Mouse (Mus musculus): ENCODE results near the gene Sycp2.

Sycp2 gene

GRCm38 (mm10) chr2:178407053-178407815, at the start of gene Sycp2:
Sycp2 (minus strand) TSS chr2:178407685.
- no peak for DNase-seq (ENCODE audit: low spot score in 2 of 2)

GRCm38 (mm10) chr2:178454664-178455516, 47.4 kb upstream of the Sycp2 start:
- no peak for DNase-seq (ENCODE audit: low spot score in 2 of 2)

- no peak for DNase-seq (ENCODE audit: low spot score in 2 of 2)
Measured at GRCm38 (mm10) chr2:178450961-178451360, 43.5 kb upstream of the Sycp2 start.

GRCm38 (mm10) chr2:178450236-178450635, 42.8 kb upstream of the Sycp2 start:
- no peak for DNase-seq (ENCODE audit: low spot score in 2 of 2)

- no peak for DNase-seq (ENCODE audit: low spot score in 2 of 2)
Measured at GRCm38 (mm10) chr2:178449386-178449785, 41.9 kb upstream of the Sycp2 start.

- peak in 1 of 2 experiments; percentile 24 for DNase-seq (ENCODE audit: low spot score in 2 of 2)
Measured at GRCm38 (mm10) chr2:178437311-178437710, 29.8 kb upstream of the Sycp2 start.

- no peak for DNase-seq (ENCODE audit: low spot score in 2 of 2)
Measured at GRCm38 (mm10) chr2:178433903-178434302, 26.4 kb upstream of the Sycp2 start.

- no peak for DNase-seq (ENCODE audit: low spot score in 2 of 2)
Measured at GRCm38 (mm10) chr2:178433495-178433894, 26.0 kb upstream of the Sycp2 start.

- no peak for DNase-seq (ENCODE audit: low spot score in 2 of 2)
Measured at GRCm38 (mm10) chr2:178430231-178430630, 22.7 kb upstream of the Sycp2 start, which contains the start of gene Cdh26. Cdh26 (plus strand) TSS chr2:178430531.

- DNase-seq (ENCODE audit: low spot score in 2 of 2) = no peak
Measured at GRCm38 (mm10) chr2:178429426-178429825, 21.9 kb upstream of the Sycp2 start.

GRCm38 (mm10) chr2:178428676-178429075, 21.2 kb upstream of the Sycp2 start:
- DNase-seq (ENCODE audit: low spot score in 2 of 2) = no peak

- DNase-seq (ENCODE audit: low spot score in 2 of 2) = no peak
Measured at GRCm38 (mm10) chr2:178428183-178428582, 20.7 kb upstream of the Sycp2 start.

- no peak for DNase-seq (ENCODE audit: low spot score in 2 of 2)
Measured at GRCm38 (mm10) chr2:178427181-178427580, 19.7 kb upstream of the Sycp2 start.

- DNase-seq (ENCODE audit: low spot score in 2 of 2) = no peak
Measured at GRCm38 (mm10) chr2:178426229-178426628, 18.7 kb upstream of the Sycp2 start.

GRCm38 (mm10) chr2:178423223-178423622, 15.7 kb upstream of the Sycp2 start:
- DNase-seq (ENCODE audit: low spot score in 2 of 2) = no peak

- no peak for DNase-seq (ENCODE audit: low spot score in 2 of 2)
Measured at GRCm38 (mm10) chr2:178422186-178422585, 14.7 kb upstream of the Sycp2 start.

GRCm38 (mm10) chr2:178421603-178422002, 14.1 kb upstream of the Sycp2 start:
- DNase-seq (ENCODE audit: low spot score in 2 of 2) = no peak

GRCm38 (mm10) chr2:178420576-178420975, 13.1 kb upstream of the Sycp2 start:
- no peak for DNase-seq (ENCODE audit: low spot score in 2 of 2)

- DNase-seq (ENCODE audit: low spot score in 2 of 2) = no peak
Measured at GRCm38 (mm10) chr2:178416970-178417369, 9.5 kb upstream of the Sycp2 start.

- DNase-seq (ENCODE audit: low spot score in 2 of 2) = no peak
Measured at GRCm38 (mm10) chr2:178416427-178416826, 8.9 kb upstream of the Sycp2 start.

- DNase-seq (ENCODE audit: low spot score in 2 of 2) = no peak
Measured at GRCm38 (mm10) chr2:178415150-178415448, 7.6 kb upstream of the Sycp2 start.

GRCm38 (mm10) chr2:178414261-178415149, 7.0 kb upstream of the Sycp2 start, which contains the start of the genes Ppp1r3d and Fam217b:
Ppp1r3d (minus strand) TSS chr2:178414472.
Fam217b (plus strand) TSS chr2:178414524.
- DNase-seq (ENCODE audit: low spot score in 2 of 2) = peak; percentile 64 to 70

All from frontal cortex, postnatal 36 days (tissue).